Mouse (Mus musculus): ENCODE results near the gene Zglp1. TPM values are rescaled to one million over a fixed set of nuclear protein-coding genes. Genes with fewer than 3 reads are reported as not detected.

The Zglp1 gene
- polyA plus RNA-seq (2015; fragmentation: Nextera tagmentation; extraction: Ambion mirVana) = 0.51 TPM in 1 of 2 replicates, not detected in the other

GRCm38 (mm10) chr9:21067006-21067684, at the start of gene Zglp1:
TSS of gene Zglp1 (minus strand) at chr9:21067093.
- TF ChIP-seq EP300 (IDR thresholded peaks at IDR 0.05; ENCODE audit: low read depth) (no peak), CTCF (IDR thresholded peaks at IDR 0.05; ENCODE audit: low read depth) (no peak)
- Histone ChIP-seq H3K27ac (ENCODE audit: low read depth) (no peak within 1 kb of the TSS), H3K9me3 (ENCODE audit: low read length) (no peaks in the 10 kb centered on the region), H3K9ac (replicated peaks) (no peak within 1 kb of the TSS), H3K4me2 (ENCODE audit: low read depth, low read length) (no peak within 1 kb of the TSS), H3K4me3 (ENCODE audit: low read depth, low read length) (no peak within 1 kb of the TSS), H3K4me1 (ENCODE audit: insufficient read depth) (no peaks in the 10 kb centered on the region; the same call in 1 of the 2 replicates), H3K36me3 (replicated peaks; ENCODE audit: insufficient read depth, low read length) (peaks cover 16% of the 10 kb centered on the region), H3K27me3 (ENCODE audit: insufficient read depth, low read length) (no peaks in the 10 kb centered on the region)
- 89% methylated on average over 26 of the region's 27 CpGs for WGBS (ENCODE audit: insufficient replicate concordance)
- DNase-seq = no peak
- no peak for ATAC-seq

- Histone ChIP-seq H3K9me3 (ENCODE audit: low read length) (no peaks in the 10 kb centered on the region), H3K4me1 (ENCODE audit: insufficient read depth) (no peaks in the 10 kb centered on the region), H3K9ac (replicated peaks) (no peak overlapping the region), H3K27me3 (ENCODE audit: insufficient read depth, low read length) (no peaks in the 10 kb centered on the region), H3K4me3 (ENCODE audit: low read depth, low read length) (no peak overlapping the region), H3K36me3 (replicated peaks; ENCODE audit: insufficient read depth, low read length) (0 out of 2 replicates have a peak, but pooled peaks cover 3% of the 10 kb centered on the region), H3K4me2 (ENCODE audit: low read depth, low read length) (no peak overlapping the region), H3K27ac (ENCODE audit: low read depth) (no peak overlapping the region)
- ATAC-seq = no peak
- TF ChIP-seq EP300 (IDR thresholded peaks at IDR 0.05; ENCODE audit: low read depth) (no peak), CTCF (IDR thresholded peaks at IDR 0.05; ENCODE audit: low read depth) (no peak)
- no peak for DNase-seq
- 86% methylated on average over 8 of the region's 8 CpGs for WGBS (ENCODE audit: insufficient replicate concordance)
Measured at GRCm38 (mm10) chr9:21115105-21115504, 48.2 kb upstream of the Zglp1 start.

- H3K27ac ChIP-seq (ENCODE audit: low read depth) = no peak overlapping the region
- no peaks in the 10 kb centered on the region for H3K4me1 ChIP-seq (ENCODE audit: insufficient read depth)
- H3K9me3 ChIP-seq (ENCODE audit: low read length) = no peaks in the 10 kb centered on the region
- 0 out of 2 replicates have a peak, but pooled peaks cover 4% of the 10 kb centered on the region for H3K36me3 ChIP-seq (replicated peaks; ENCODE audit: insufficient read depth, low read length)
- ATAC-seq (no peak), DNase-seq (no peak)
- no peak overlapping the region for H3K4me2 ChIP-seq (ENCODE audit: low read depth, low read length)
- no peak overlapping the region for H3K4me3 ChIP-seq (ENCODE audit: low read depth, low read length)
- H3K27me3 ChIP-seq (ENCODE audit: insufficient read depth, low read length) = no peaks in the 10 kb centered on the region
- TF ChIP-seq EP300 (IDR thresholded peaks at IDR 0.05; ENCODE audit: low read depth) = no peak
- no peak for TF ChIP-seq CTCF (IDR thresholded peaks at IDR 0.05; ENCODE audit: low read depth)
- H3K9ac ChIP-seq (replicated peaks) = no peak overlapping the region
- 92% methylated on average over 7 of the region's 7 CpGs for WGBS (ENCODE audit: insufficient replicate concordance)
Measured at GRCm38 (mm10) chr9:21114190-21114589, 47.3 kb upstream of the Zglp1 start.

GRCm38 (mm10) chr9:21113751-21114150, 46.9 kb upstream of the Zglp1 start:
- no peak overlapping the region for H3K4me3 ChIP-seq (ENCODE audit: low read depth, low read length)
- no peak for DNase-seq
- no peak for ATAC-seq
- WGBS (ENCODE audit: insufficient replicate concordance) = 75% methylated on average over 6 of the region's 6 CpGs
- no peak overlapping the region for H3K27ac ChIP-seq (ENCODE audit: low read depth)
- no peaks in the 10 kb centered on the region for H3K9me3 ChIP-seq (ENCODE audit: low read length)
- no peaks in the 10 kb centered on the region for H3K4me1 ChIP-seq (ENCODE audit: insufficient read depth)
- H3K27me3 ChIP-seq (ENCODE audit: insufficient read depth, low read length) = no peaks in the 10 kb centered on the region
- H3K9ac ChIP-seq (replicated peaks) = no peak overlapping the region
- TF ChIP-seq EP300 (IDR thresholded peaks at IDR 0.05; ENCODE audit: low read depth) (no peak), CTCF (IDR thresholded peaks at IDR 0.05; ENCODE audit: low read depth) (no peak)
- H3K36me3 ChIP-seq (replicated peaks; ENCODE audit: insufficient read depth, low read length) = 0 out of 2 replicates have a peak, but pooled peaks cover 8% of the 10 kb centered on the region
- no peak overlapping the region for H3K4me2 ChIP-seq (ENCODE audit: low read depth, low read length)

GRCm38 (mm10) chr9:21107607-21108237, 40.8 kb upstream of the Zglp1 start:
- Histone ChIP-seq H3K9ac (replicated peaks) (no peak overlapping the region), H3K36me3 (replicated peaks; ENCODE audit: insufficient read depth, low read length) (peaks cover 20% of the 10 kb centered on the region; the same call in 1 of the 2 replicates), H3K4me1 (ENCODE audit: insufficient read depth) (peaks cover 2% of the 10 kb centered on the region; the same call in 1 of the 2 replicates), H3K27me3 (ENCODE audit: insufficient read depth, low read length) (no peaks in the 10 kb centered on the region), H3K27ac (ENCODE audit: low read depth) (no peak overlapping the region), H3K9me3 (ENCODE audit: low read length) (no peaks in the 10 kb centered on the region), H3K4me3 (ENCODE audit: low read depth, low read length) (no peak overlapping the region), H3K4me2 (ENCODE audit: low read depth, low read length) (no peak overlapping the region)
- WGBS (ENCODE audit: insufficient replicate concordance) = 67% methylated on average over 23 of the region's 23 CpGs
- TF ChIP-seq CTCF (IDR thresholded peaks at IDR 0.05; ENCODE audit: low read depth) = no peak
- no peak for TF ChIP-seq EP300 (IDR thresholded peaks at IDR 0.05; ENCODE audit: low read depth)
- no peak for DNase-seq
- no peak for ATAC-seq

- peak; percentile 83 for ATAC-seq
- no peaks in the 10 kb centered on the region for H3K27me3 ChIP-seq (ENCODE audit: insufficient read depth, low read length)
- H3K4me3 ChIP-seq (ENCODE audit: low read depth, low read length) = no peak overlapping the region
- WGBS (ENCODE audit: insufficient replicate concordance) = 46% methylated on average over 5 of the region's 5 CpGs
- H3K9ac ChIP-seq (replicated peaks) = no peak overlapping the region
- TF ChIP-seq CTCF (IDR thresholded peaks at IDR 0.05; ENCODE audit: low read depth) = no peak
- peak; percentile 64 for TF ChIP-seq EP300 (IDR thresholded peaks at IDR 0.05; ENCODE audit: low read depth)
- no peak for DNase-seq
- peaks cover 2% of the 10 kb centered on the region; the same call in 1 of the 2 replicates for H3K4me1 ChIP-seq (ENCODE audit: insufficient read depth)
- 0 out of 2 replicates have a peak overlapping the region, but pooled peaks have one; percentile 8 for H3K4me2 ChIP-seq (ENCODE audit: low read depth, low read length)
- peaks cover 20% of the 10 kb centered on the region; the same call in 1 of the 2 replicates for H3K36me3 ChIP-seq (replicated peaks; ENCODE audit: insufficient read depth, low read length)
- H3K9me3 ChIP-seq (ENCODE audit: low read length) = no peaks in the 10 kb centered on the region
- peak overlapping the region; percentile 17 for H3K27ac ChIP-seq (ENCODE audit: low read depth)
Measured at GRCm38 (mm10) chr9:21105760-21106564, 39.1 kb upstream of the Zglp1 start.

Measured in liver, postnatal 0 days (tissue).